Mouse (Mus musculus): ENCODE results near the gene Fat3.

- TF ChIP-seq CTCF (IDR thresholded peaks at IDR 0.05; ENCODE audit: low read depth, low read length) (no peak), POLR2A (IDR thresholded peaks at IDR 0.05; ENCODE audit: borderline replicate concordance, low read depth, low read length) (no peak)
Observed at GRCm38 (mm10) chr9:16036346-16036745, 464.7 kb downstream of the Fat3 start.

Data from bone marrow macrophage, adult 2 months (primary cell).